Mouse (Mus musculus) kidney, embryonic 14.5 days (tissue): ENCODE measurements at regions not wholly inside any gene's neighbourhood (a gene's known extent, or its start where the extent isn't known, plus 50 kb on each side); places are given as distances from the start of the nearest gene placed in this dataset.

Source experiments
- ATAC-seq: fragments of 200-750 bp; cut with Nextera tagmentation; 2 replicates; pipeline ENCODE4 v1.8.0; 2017; ENCODE audit warnings: moderate number of reproducible peaks, mild to moderate bottlenecking, moderate TSS enrichment, moderate library complexity; ENCODE audit not compliant: low FRiP score, low TSS enrichment
- H3K27ac ChIP-seq: fragments of 300-500 bp; sonication (generic); 2 replicates; pipeline ENCODE4 v1.5.1; 2014; ENCODE audit warnings: low read depth, mild to moderate bottlenecking, low read length, moderate library complexity, mixed read lengths
- H3K27me3 ChIP-seq: fragments of 300-500 bp; sonication (generic); 2 replicates; pipeline ENCODE4 v1.6.1; 2014; ENCODE audit warnings: mild to moderate bottlenecking, low read length; ENCODE audit not compliant: control insufficient read depth, insufficient read depth
- H3K36me3 ChIP-seq: fragments of 300-500 bp; sonication (generic); 2 replicates; pipeline ENCODE4 v1.6.1; 2014; ENCODE audit warnings: low read length, mixed read lengths; ENCODE audit not compliant: control insufficient read depth, insufficient read depth
- H3K4me1 ChIP-seq: fragments of 300-500 bp; sonication (generic); 2 replicates; pipeline ENCODE4 v1.6.1; 2014; ENCODE audit warnings: low read length, mixed read lengths; ENCODE audit not compliant: control insufficient read depth, insufficient read depth
- H3K4me2 ChIP-seq: fragments of 300-500 bp; sonication (generic); replicated peaks from 2 replicates; pipeline ENCODE4 v1.6.1; 2014; ENCODE audit warnings: low read depth, mild to moderate bottlenecking, low read length
- H3K4me3 ChIP-seq: fragments of 300-500 bp; sonication (generic); 2 replicates; pipeline ENCODE4 v1.5.1; 2014; ENCODE audit warnings: mild to moderate bottlenecking, low read length
- H3K9ac ChIP-seq: fragments of 300-500 bp; sonication (generic); 2 replicates; pipeline ENCODE4 v1.6.1; 2014; ENCODE audit warnings: low read depth, mild to moderate bottlenecking, low read length, moderate library complexity
- H3K9me3 ChIP-seq: fragments of 300-500 bp; sonication (generic); 2 replicates; pipeline ENCODE4 v1.6.1; 2016; ENCODE audit warnings: low read length; ENCODE audit not compliant: control insufficient read depth
- WGBS: fragments of 180-500 bp; shearing (Covaris S2); extraction: QIAGEN DNeasy Blood & Tissue Kit; methylation state at CpG from one replicate; pipeline ENCODE4 v1.1.7; 2014; 5-methylcytosine and 5-hydroxymethylcytosine counted together

DNA sequence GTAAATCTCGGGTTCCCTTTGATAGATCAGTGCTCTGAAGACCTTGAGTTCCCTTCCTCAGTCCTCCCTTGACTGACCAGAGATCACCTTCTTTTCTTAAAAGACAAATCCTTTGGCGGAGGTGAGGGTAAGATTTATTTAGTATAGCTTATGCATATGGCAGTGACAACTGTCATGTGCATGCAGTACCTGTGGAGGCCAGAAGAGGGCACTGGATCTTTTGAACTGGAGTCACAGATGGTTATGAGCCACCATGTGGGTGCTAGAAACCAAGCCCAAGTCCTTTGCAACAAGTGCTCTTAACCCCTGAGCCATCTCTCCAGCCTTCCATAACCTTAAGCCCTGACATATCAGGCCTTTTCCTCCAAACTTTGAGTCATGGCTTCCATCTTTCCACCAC lies 110.4 kb upstream of the Foxn2 start:
- H3K27me3 ChIP-seq, result no peaks in the 10 kb centered on the region
- no peak overlapping the region for H3K27ac ChIP-seq
- no peak for ATAC-seq
- H3K4me3 ChIP-seq, result no peak overlapping the region
- no peak overlapping the region for H3K4me2 ChIP-seq
- H3K9ac ChIP-seq, result no peak overlapping the region
- H3K36me3 ChIP-seq, result no peaks in the 10 kb centered on the region
- H3K9me3 ChIP-seq, result peaks cover 6% of the 10 kb centered on the region
- WGBS, result 83% methylated on average over 2 of the region's 2 CpGs
- H3K4me1 ChIP-seq, result peaks cover 12% of the 10 kb centered on the region; the same call in 1 of the 2 replicates

DNA sequence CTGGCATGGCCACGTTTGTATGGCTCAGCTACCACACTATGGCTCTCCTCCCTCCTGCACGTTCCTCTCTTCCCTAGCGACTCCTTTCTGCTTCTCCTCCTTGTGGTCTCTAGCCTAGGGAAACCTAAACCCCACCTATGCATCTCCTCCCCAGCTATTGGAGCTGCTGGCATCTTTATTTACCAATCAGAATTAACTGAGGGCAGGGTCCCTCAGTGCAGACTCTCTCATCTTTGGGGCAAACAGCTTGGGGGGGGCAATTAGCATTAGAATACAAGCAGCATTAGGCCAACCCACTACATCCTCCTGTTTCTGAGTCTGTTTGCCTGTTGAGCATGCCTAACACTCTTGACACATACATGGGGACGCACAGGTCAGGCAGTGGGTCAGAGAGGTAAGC lies 106.7 kb upstream of the Foxn2 start:
- Histone ChIP-seq H3K9me3 (peaks cover 6% of the 10 kb centered on the region), H3K4me1 (no peaks in the 10 kb centered on the region), H3K9ac (no peak overlapping the region), H3K27ac (no peak overlapping the region), H3K27me3 (no peaks in the 10 kb centered on the region), H3K4me2 (no peak overlapping the region), H3K36me3 (no peaks in the 10 kb centered on the region), H3K4me3 (no peak overlapping the region)
- WGBS, result 42% methylated on average over 4 of the region's 4 CpGs
- ATAC-seq, result no peak

DNA sequence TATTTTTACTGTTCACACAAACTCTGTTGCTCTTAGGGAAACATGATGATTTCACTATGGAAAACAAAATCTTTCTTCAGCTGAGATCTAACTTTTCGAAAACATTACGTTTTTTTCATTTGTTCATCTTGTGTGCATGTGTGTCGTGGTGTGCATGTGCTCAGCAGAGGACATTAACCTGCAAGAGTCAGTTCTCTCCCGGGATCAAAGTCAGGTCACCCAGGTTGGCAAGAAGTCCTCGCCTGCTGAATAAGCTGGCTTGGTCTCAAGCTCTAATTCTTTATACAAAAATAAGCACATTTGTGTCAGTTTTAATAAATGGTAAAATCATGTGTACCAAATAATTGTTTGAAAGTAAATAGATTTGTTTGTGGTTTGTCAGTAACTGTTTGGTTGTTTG lies 105.2 kb upstream of the Foxn2 start:
- WGBS, result 81% methylated on average over 5 of the region's 5 CpGs
- Histone ChIP-seq H3K4me2 (no peak overlapping the region), H3K4me1 (no peaks in the 10 kb centered on the region), H3K9ac (no peak overlapping the region), H3K9me3 (peaks cover 4% of the 10 kb centered on the region), H3K27ac (no peak overlapping the region), H3K36me3 (no peaks in the 10 kb centered on the region), H3K4me3 (no peak overlapping the region), H3K27me3 (no peaks in the 10 kb centered on the region)
- ATAC-seq, result no peak

- no peak overlapping the region for H3K4me2 ChIP-seq
- 57% methylated on average over 3 of the region's 3 CpGs for WGBS
- no peaks in the 10 kb centered on the region for H3K9me3 ChIP-seq
- no peak overlapping the region for H3K27ac ChIP-seq
- no peaks in the 10 kb centered on the region for H3K4me1 ChIP-seq
- H3K9ac ChIP-seq, result no peak overlapping the region
- no peaks in the 10 kb centered on the region for H3K27me3 ChIP-seq
- no peak overlapping the region for H3K4me3 ChIP-seq
- H3K36me3 ChIP-seq, result no peaks in the 10 kb centered on the region
- no peak for ATAC-seq
Observed at GRCm38 (mm10) chr17:88336140-88336769, 104.3 kb upstream of the Foxn2 start.

DNA sequence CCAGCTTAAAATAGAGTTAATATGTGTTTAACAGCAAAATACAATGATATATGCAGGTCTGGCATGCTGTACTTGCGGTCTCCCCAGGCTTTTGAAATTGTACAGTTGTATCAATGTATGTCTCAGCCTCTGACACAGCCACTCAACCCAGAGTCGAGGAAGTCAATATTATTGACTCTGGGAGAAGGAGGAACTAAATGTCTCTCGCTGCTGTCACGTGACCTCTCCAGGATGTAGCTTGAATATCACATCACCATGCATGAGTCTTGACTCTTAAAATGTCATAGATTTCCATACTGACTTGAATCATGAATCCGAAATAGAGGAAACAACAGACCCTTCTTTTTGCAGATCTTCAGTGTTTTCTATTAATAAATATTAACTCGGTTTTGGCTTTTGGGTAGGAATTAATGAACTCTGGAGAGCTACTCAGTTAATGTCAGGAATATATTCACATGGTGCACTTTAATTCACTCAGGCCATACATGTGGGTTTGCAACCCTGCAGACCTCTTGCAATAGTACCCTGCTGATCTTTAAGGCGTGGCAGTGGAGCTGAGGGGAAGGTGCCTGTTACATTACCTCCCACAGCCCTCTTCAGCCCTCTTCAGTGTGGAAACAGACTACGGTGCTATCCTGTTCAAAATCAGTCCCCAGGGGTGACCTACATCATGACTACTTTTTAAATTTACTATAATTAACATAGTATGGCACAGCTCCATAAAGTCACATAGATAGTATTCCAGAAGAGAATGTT lies 102.7 kb upstream of the Foxn2 start:
- ATAC-seq, result no peak
- Histone ChIP-seq H3K36me3 (no peaks in the 10 kb centered on the region), H3K27ac (no peak overlapping the region), H3K4me3 (no peak overlapping the region), H3K9ac (no peak overlapping the region), H3K27me3 (no peaks in the 10 kb centered on the region), H3K4me2 (no peak overlapping the region), H3K9me3 (no peaks in the 10 kb centered on the region), H3K4me1 (no peaks in the 10 kb centered on the region)
- WGBS, result 70% methylated on average over 8 of the region's 8 CpGs

GRCm38 (mm10) chr17:88341141-88341540 lies 99.4 kb upstream of the Foxn2 start:
- H3K4me1 ChIP-seq, result no peaks in the 10 kb centered on the region

GRCm38 (mm10) chr17:88341599-88341998 lies 98.9 kb upstream of the Foxn2 start:
- H3K9ac ChIP-seq, result no peak overlapping the region
- H3K27me3 ChIP-seq, result no peaks in the 10 kb centered on the region
- H3K4me3 ChIP-seq, result no peak overlapping the region
- WGBS, result 72% methylated on average over 5 of the region's 5 CpGs
- no peak overlapping the region for H3K27ac ChIP-seq
- no peaks in the 10 kb centered on the region for H3K36me3 ChIP-seq
- ATAC-seq, result no peak
- H3K4me1 ChIP-seq, result no peaks in the 10 kb centered on the region
- H3K9me3 ChIP-seq, result no peaks in the 10 kb centered on the region
- H3K4me2 ChIP-seq, result no peak overlapping the region

More at GRCm38 (mm10) chr17:88341141-88341540, 99.4 kb upstream of the Foxn2 start:
- WGBS, result 70% methylated on average over 5 of the region's 5 CpGs
- H3K27ac ChIP-seq, result no peak overlapping the region
- H3K27me3 ChIP-seq, result no peaks in the 10 kb centered on the region
- H3K9me3 ChIP-seq, result no peaks in the 10 kb centered on the region
- H3K4me2 ChIP-seq, result no peak overlapping the region
- H3K9ac ChIP-seq, result no peak overlapping the region
- ATAC-seq, result no peak
- no peaks in the 10 kb centered on the region for H3K36me3 ChIP-seq
- H3K4me3 ChIP-seq, result no peak overlapping the region

GRCm38 (mm10) chr17:88343091-88343783 lies 97.3 kb upstream of the Foxn2 start:
- no peaks in the 10 kb centered on the region for H3K27me3 ChIP-seq

GRCm38 (mm10) chr17:88345433-88345832 lies 95.1 kb upstream of the Foxn2 start:
- no peak for ATAC-seq
- 86% methylated on average over 9 of the region's 9 CpGs for WGBS

More at GRCm38 (mm10) chr17:88343091-88343783, 97.3 kb upstream of the Foxn2 start:
- no peaks in the 10 kb centered on the region for H3K36me3 ChIP-seq
- H3K27ac ChIP-seq, result no peak overlapping the region
- H3K4me1 ChIP-seq, result no peaks in the 10 kb centered on the region
- 82% methylated on average over 17 of the region's 17 CpGs for WGBS
- H3K4me3 ChIP-seq, result no peak overlapping the region
- no peak for ATAC-seq
- H3K9me3 ChIP-seq, result no peaks in the 10 kb centered on the region
- no peak overlapping the region for H3K4me2 ChIP-seq
- no peak overlapping the region for H3K9ac ChIP-seq

More at GRCm38 (mm10) chr17:88345433-88345832, 95.1 kb upstream of the Foxn2 start:
- Histone ChIP-seq H3K27me3 (no peaks in the 10 kb centered on the region), H3K4me1 (no peaks in the 10 kb centered on the region), H3K36me3 (no peaks in the 10 kb centered on the region), H3K9ac (no peak overlapping the region), H3K9me3 (no peaks in the 10 kb centered on the region), H3K27ac (no peak overlapping the region), H3K4me3 (no peak overlapping the region), H3K4me2 (no peak overlapping the region)
